In the genomic region with DNA sequence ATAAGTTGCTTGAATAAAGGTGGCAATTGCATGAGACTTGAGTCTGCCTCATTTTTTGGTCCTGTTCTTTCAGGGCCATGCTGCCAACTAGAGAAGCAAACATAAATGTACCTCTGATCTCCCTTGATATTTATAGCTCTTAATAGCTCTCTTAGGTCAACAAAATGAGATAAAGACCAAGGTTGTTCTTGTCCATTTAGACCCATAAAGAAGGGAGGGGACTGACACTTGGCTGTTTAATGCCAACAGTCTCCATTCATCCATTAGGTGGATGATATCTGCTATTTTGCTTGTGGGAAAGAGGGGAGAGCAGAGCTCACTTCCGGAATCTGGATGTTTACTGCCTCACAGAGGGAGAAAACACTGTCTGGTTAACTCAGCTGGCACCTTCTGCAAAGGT, we compare ENCODE assay signal across 25 mouse cellular contexts. TPM values are rescaled to one million over a fixed set of nuclear protein-coding genes. Genes with fewer than 3 reads are reported as not detected.
DNase-seq lines count a peak whose midpoint lies in the region; ATAC-seq and TF ChIP-seq lines count a peak whose summit lies in the region.
"Had no signal": no experiment of that assay in that cellular context is flagged by ENCODE, and none has a peak within 500 bp of the region (broad histone marks: within the 10 kb centered on the region; RNA-seq: fewer than 3 reads in every experiment).

No protein-coding gene starts in this region.

- peak overlapping the region; percentile 62 for H3K27ac ChIP-seq in heart, embryonic 15.5 days
- peak overlapping the region; percentile 70 for H3K27ac ChIP-seq in lung, embryonic 14.5 days (ENCODE audit: low read depth)
- H3K27ac ChIP-seq in embryonic facial prominence, embryonic 10.5 days (replicated peaks) = 0 out of 2 replicates have a peak overlapping the region, but pooled peaks have one; percentile 55
- peak overlapping the region; percentile 49 for H3K27ac ChIP-seq in intestine, embryonic 16.5 days (ENCODE audit: low read length)
- H3K27ac ChIP-seq: hindbrain, embryonic 14.5 days; liver, embryonic 13.5 days had no signal

- no peaks in the 10 kb centered on the region for H3K36me3 ChIP-seq in heart, embryonic 15.5 days
- H3K36me3 ChIP-seq in lung, embryonic 14.5 days (ENCODE audit: insufficient read depth) = no peaks in the 10 kb centered on the region
- H3K36me3 ChIP-seq in embryonic facial prominence, embryonic 10.5 days (replicated peaks) = no peaks in the 10 kb centered on the region
- no peaks in the 10 kb centered on the region for H3K36me3 ChIP-seq in intestine, embryonic 16.5 days (ENCODE audit: control insufficient read depth, insufficient read depth, low read length)
- H3K36me3 ChIP-seq: liver, embryonic 13.5 days had no signal

- no peak overlapping the region for H3K4me3 ChIP-seq in heart, embryonic 15.5 days
- H3K4me3 ChIP-seq in lung, embryonic 14.5 days (ENCODE audit: low read depth, low read length) = no peak overlapping the region
- no peak overlapping the region for H3K4me3 ChIP-seq in lung, adult 2 months (replicated peaks; ENCODE audit: extremely low read depth, low read depth, low read length)
- no peak overlapping the region for H3K4me3 ChIP-seq in embryonic facial prominence, embryonic 10.5 days
- H3K4me3 ChIP-seq in intestine, embryonic 16.5 days (ENCODE audit: low read length) = no peak overlapping the region
- H3K4me3 ChIP-seq: erythroblast, embryonic 14.5 days; liver, embryonic 13.5 days had no signal

- no peak for ATAC-seq in heart, embryonic 15.5 days (replicated peaks; ENCODE audit: insufficient number of reproducible peaks, insufficient read depth, low FRiP score, low read depth)
- ATAC-seq in lung, embryonic 14.5 days (ENCODE audit: insufficient read depth) = no peak
- peak; percentile 88 for ATAC-seq in intestine, embryonic 16.5 days
- ATAC-seq: Patski had no signal

- no peak for TF ChIP-seq POLR2A in lung, adult 2 months (IDR thresholded peaks at IDR 0.05; ENCODE audit: borderline replicate concordance, extremely low read depth, low read depth, low read length)

- H3K9me3 ChIP-seq in heart, embryonic 15.5 days (replicated peaks) = no peaks in the 10 kb centered on the region
- H3K9me3 ChIP-seq in lung, embryonic 14.5 days (ENCODE audit: low read depth, low read length) = no peaks in the 10 kb centered on the region
- no peaks in the 10 kb centered on the region for H3K9me3 ChIP-seq in embryonic facial prominence, embryonic 10.5 days
- no peaks in the 10 kb centered on the region for H3K9me3 ChIP-seq in intestine, embryonic 16.5 days (ENCODE audit: control insufficient read depth, low read length)
- H3K9me3 ChIP-seq: liver, embryonic 13.5 days had no signal

- no peak for TF ChIP-seq CTCF in lung, embryonic 14.5 days (IDR thresholded peaks at IDR 0.05; ENCODE audit: low read depth)
- TF ChIP-seq CTCF in lung, adult 2 months (IDR thresholded peaks at IDR 0.05; ENCODE audit: insufficient read depth, low read length) = no peak

- no peak for DNase-seq in heart, adult 18-20 months
- no peak for DNase-seq in lung, embryonic 14.5 days
- no peak for DNase-seq in lung, adult 2 months
- DNase-seq in embryonic facial prominence, embryonic 10.5 days (ENCODE audit: low spot score) = no peak
- no peak for DNase-seq in layer of hippocampus, adult 8-10 months (ENCODE audit: low spot score in 2 of 2)
- DNase-seq in adipocyte (ENCODE audit: low spot score) = no peak
- DNase-seq: adrenal gland, postnatal 25 days; cerebellum, adult 18-20 months; kidney, adult 8-10 months; liver, embryonic 13.5 days; right cerebral cortex, postnatal 4 days had no signal

- peaks cover 20% of the 10 kb centered on the region for H3K4me1 ChIP-seq in heart, embryonic 15.5 days (replicated peaks)
- peaks cover 11% of the 10 kb centered on the region for H3K4me1 ChIP-seq in lung, embryonic 14.5 days (ENCODE audit: insufficient read depth)
- H3K4me1 ChIP-seq in lung, adult 2 months (ENCODE audit: control insufficient read depth, insufficient read depth, low read length) = peaks cover 11% of the 10 kb centered on the region
- peaks cover 27% of the 10 kb centered on the region for H3K4me1 ChIP-seq in embryonic facial prominence, embryonic 10.5 days
- peaks cover 22% of the 10 kb centered on the region for H3K4me1 ChIP-seq in intestine, embryonic 16.5 days (ENCODE audit: control insufficient read depth, insufficient read depth, low read length)

- 30% methylated on average over 1 of the region's 1 CpGs for WGBS in heart, embryonic 15.5 days
- WGBS in lung, embryonic 14.5 days = 20% methylated on average over 1 of the region's 1 CpGs
- 32% methylated on average over 1 of the region's 1 CpGs for WGBS in lung, adult 2 months
- 49% methylated on average over 1 of the region's 1 CpGs for WGBS in embryonic facial prominence, embryonic 10.5 days
- 23% methylated on average over 1 of the region's 1 CpGs for WGBS in intestine, embryonic 16.5 days

- no peak overlapping the region for H3K9ac ChIP-seq in heart, embryonic 15.5 days
- no peak overlapping the region for H3K9ac ChIP-seq in lung, embryonic 14.5 days
- no peak overlapping the region for H3K9ac ChIP-seq in intestine, embryonic 16.5 days (ENCODE audit: low read depth, low read length)
- H3K9ac ChIP-seq: hindbrain, embryonic 14.5 days; liver, embryonic 13.5 days had no signal

- H3K27me3 ChIP-seq in heart, embryonic 15.5 days = no peaks in the 10 kb centered on the region
- no peaks in the 10 kb centered on the region for H3K27me3 ChIP-seq in lung, embryonic 14.5 days (ENCODE audit: insufficient read depth, low read length)
- no peaks in the 10 kb centered on the region for H3K27me3 ChIP-seq in embryonic facial prominence, embryonic 10.5 days (replicated peaks; ENCODE audit: low read depth, poor library complexity, severe bottlenecking)
- H3K27me3 ChIP-seq in intestine, embryonic 16.5 days (replicated peaks; ENCODE audit: control insufficient read depth, insufficient read depth, low read length) = no peaks in the 10 kb centered on the region
- H3K27me3 ChIP-seq: liver, embryonic 13.5 days; Patski had no signal

- H3K4me2 ChIP-seq in heart, embryonic 15.5 days = no peak overlapping the region
- no peak overlapping the region for H3K4me2 ChIP-seq in lung, embryonic 14.5 days
- no peak overlapping the region for H3K4me2 ChIP-seq in intestine, embryonic 16.5 days (ENCODE audit: low read depth, low read length)
- H3K4me2 ChIP-seq: hindbrain, embryonic 14.5 days; liver, embryonic 13.5 days had no signal

RNA-seq across cellular contexts. Expression of a gene that starts 28.4 kb away (rescaled TPM):
- polyA plus RNA-seq in heart, embryonic 15.5 days (2015; fragmentation: Nextera tagmentation; extraction: Ambion mirVana) = 0.43 and 0.70 TPM in 2 replicates
- total RNA-seq in heart, adult 18-20 months (2021) = under 1 TPM; 0.20 to 0.31 TPM
- polyA plus RNA-seq in lung, embryonic 14.5 days (2014; fragmentation: Nextera tagmentation; extraction: Ambion mirVana) = 0.24 and 0.27 TPM in 2 replicates
- polyA plus RNA-seq in lung, adult 2 months (2012; rRNA removed) = 0.14 and 0.24 TPM in 2 replicates
- polyA plus RNA-seq in embryonic facial prominence, embryonic 10.5 days (2016; fragmentation: Nextera tagmentation; extraction: Ambion mirVana) = 0.43 and 0.56 TPM in 2 replicates
- polyA plus RNA-seq in intestine, embryonic 16.5 days (2015; fragmentation: Nextera tagmentation; extraction: Ambion mirVana) = 0.18 TPM in 1 of 2 replicates, not detected in the other
- total RNA-seq in layer of hippocampus, adult 8-10 months (2022) = 1 to 10 TPM in 1 of 4 experiments, under 1 TPM in 2, not detected in 1; 0.18 to 1.2 (median 0.45) TPM
- total RNA-seq: neutrophil, adult 5-6 weeks had no signal
- polyA plus RNA-seq: activated CD4-positive, CD25-positive, alpha-beta regulatory T cell, adult 4 months; large intestine, adult 2 months; Patski had no signal

RNA-seq across cellular contexts. Expression of a gene that starts 55.9 kb away (rescaled TPM):
- polyA plus RNA-seq in heart, embryonic 15.5 days (2015; fragmentation: Nextera tagmentation; extraction: Ambion mirVana) = 3.5 and 3.6 TPM in 2 replicates
- 10 to 100 TPM in 1 of 2 experiments, 1 to 10 TPM in 1; 7.6 to 11.1 TPM for total RNA-seq in heart, adult 18-20 months (2021)
- polyA plus RNA-seq in lung, embryonic 14.5 days (2014; fragmentation: Nextera tagmentation; extraction: Ambion mirVana) = not detected in 2 replicates
- polyA plus RNA-seq in lung, adult 2 months (2012; rRNA removed) = not detected in 2 replicates
- not detected in 2 replicates for polyA plus RNA-seq in embryonic facial prominence, embryonic 10.5 days (2016; fragmentation: Nextera tagmentation; extraction: Ambion mirVana)
- not detected in 2 replicates for polyA plus RNA-seq in intestine, embryonic 16.5 days (2015; fragmentation: Nextera tagmentation; extraction: Ambion mirVana)
- not detected for total RNA-seq in layer of hippocampus, adult 8-10 months (2022)
- total RNA-seq: adrenal gland, postnatal 25 days; layer of hippocampus, postnatal 25 days; left cerebral cortex, postnatal 36 days; neutrophil, adult 5-6 weeks had no signal
- polyA plus RNA-seq: activated CD4-positive, CD25-positive, alpha-beta regulatory T cell, adult 4 months; embryonic facial prominence, embryonic 11.5 days; erythroblast, embryonic 14.5 days; forebrain, embryonic 16.5 days; gonadal fat pad, adult 2 months; hindbrain, embryonic 14.5 days; large intestine, adult 2 months; liver, embryonic 13.5 days; midbrain, embryonic 14.5 days; Patski had no signal
